In the genomic region with DNA sequence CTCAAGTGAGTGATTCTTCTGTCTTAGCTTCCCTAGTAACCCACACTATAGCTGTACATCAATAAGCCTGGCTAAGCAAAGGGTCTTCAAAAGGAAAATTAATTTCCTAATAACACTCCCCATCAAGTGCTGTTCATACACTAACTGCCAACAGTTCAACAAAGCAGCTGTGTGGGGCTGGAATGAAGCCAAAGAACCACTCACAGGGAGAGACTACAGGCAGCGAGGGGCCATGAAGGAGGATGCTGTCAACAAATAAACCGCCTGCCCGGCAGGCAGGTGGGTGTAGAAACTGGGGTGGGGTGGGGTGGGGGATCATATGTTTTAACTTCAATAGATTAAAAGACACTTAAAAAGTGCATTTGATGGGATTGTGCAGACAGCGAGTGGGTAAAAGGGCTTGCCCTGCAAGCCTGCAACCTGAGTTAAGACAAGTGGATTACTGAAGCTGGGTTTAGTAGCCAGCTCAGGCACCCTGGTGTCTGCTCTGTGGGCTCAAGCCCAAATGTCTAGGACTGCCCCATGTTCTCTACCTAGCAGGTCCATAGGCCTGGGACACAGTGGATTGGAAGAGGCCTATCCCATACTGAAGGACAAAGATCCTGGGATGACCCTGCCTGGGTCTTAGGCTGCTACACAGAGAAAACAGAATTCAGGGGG, we compare ENCODE assay signal across 8 mouse cellular contexts. TPM values are rescaled to one million over a fixed set of nuclear protein-coding genes. Genes with fewer than 3 reads are reported as not detected.
DNase-seq lines count a peak whose midpoint lies in the region; ATAC-seq and TF ChIP-seq lines count a peak whose summit lies in the region.

No protein-coding gene starts in this region.

- no peak overlapping the region for H3K9ac ChIP-seq in lung, embryonic 14.5 days
- H3K9ac ChIP-seq in limb, embryonic 14.5 days (ENCODE audit: low read depth, low read length, severe bottlenecking): no peak overlapping the region

- intact Hi-C loops in gastrocnemius, adult 2 months (cut with DNase I): loop anchor here (5.0 kb wide), 1 partner anchor 40 kb away; no protein-coding TSS in a partner anchor

- peak overlapping the region; percentile 5; the same call in 1 of the 2 replicates for H3K27ac ChIP-seq in lung, embryonic 14.5 days (ENCODE audit: low read depth)
- no peak overlapping the region for H3K27ac ChIP-seq in limb, embryonic 14.5 days (replicated peaks; ENCODE audit: low read depth, low read length)
- H3K27ac ChIP-seq in gastrocnemius, adult 2 months: no peak overlapping the region

- H3K4me2 ChIP-seq in lung, embryonic 14.5 days: no peak overlapping the region
- H3K4me2 ChIP-seq in limb, embryonic 14.5 days (replicated peaks; ENCODE audit: low read depth, low read length, severe bottlenecking): no peak overlapping the region

- no peak overlapping the region for H3K4me3 ChIP-seq in lung, embryonic 14.5 days (ENCODE audit: low read depth, low read length)
- no peak overlapping the region for H3K4me3 ChIP-seq in limb, embryonic 14.5 days (replicated peaks; ENCODE audit: low read length)
- H3K4me3 ChIP-seq in gastrocnemius, adult 2 months: no peak overlapping the region

- H3K36me3 ChIP-seq in lung, embryonic 14.5 days (ENCODE audit: insufficient read depth): no peaks in the 10 kb centered on the region
- no peaks in the 10 kb centered on the region for H3K36me3 ChIP-seq in limb, embryonic 14.5 days (ENCODE audit: control insufficient read depth, insufficient read depth, low read length)

- TF ChIP-seq CTCF in lung, embryonic 14.5 days (IDR thresholded peaks at IDR 0.05; ENCODE audit: low read depth): no peak
- TF ChIP-seq CTCF in gastrocnemius, adult 2 months (IDR thresholded peaks at IDR 0.05): no peak

- peaks cover 21% of the 10 kb centered on the region for H3K4me1 ChIP-seq in lung, embryonic 14.5 days (ENCODE audit: insufficient read depth)
- H3K4me1 ChIP-seq in limb, embryonic 14.5 days (ENCODE audit: control insufficient read depth, insufficient read depth, low read length): peaks cover 17% of the 10 kb centered on the region

- TF ChIP-seq POLR2A in limb, embryonic 14.5 days (IDR thresholded peaks at IDR 0.05; ENCODE audit: borderline replicate concordance, extremely low read depth, insufficient read depth, insufficient read length): no peak

- peak; percentile 66; the same call in 1 of the 2 replicates for ATAC-seq in lung, embryonic 14.5 days (ENCODE audit: insufficient read depth)
- no peak for ATAC-seq in limb, embryonic 14.5 days (ENCODE audit: low FRiP score, low read depth)

- H3K9me3 ChIP-seq in lung, embryonic 14.5 days (ENCODE audit: low read depth, low read length): no peaks in the 10 kb centered on the region
- no peaks in the 10 kb centered on the region for H3K9me3 ChIP-seq in limb, embryonic 14.5 days (ENCODE audit: control insufficient read depth, low read length)

- DNase-seq in cerebellum, postnatal 14 days: peak; percentile 61 to 64
- no peak for DNase-seq in cerebellum, postnatal 36 days
- DNase-seq in lung, embryonic 14.5 days: peak; percentile 88
- DNase-seq in lung, postnatal 25 days (ENCODE audit: low spot score): no peak
- peak; percentile 55 for DNase-seq in limb, embryonic 14.5 days (ENCODE audit: low spot score)
- peak; percentile 54 to 62 for DNase-seq in thymus, postnatal 10 days (ENCODE audit: low spot score in 2 of 2)
- DNase-seq in right cerebral cortex, adult 2 months (ENCODE audit: low spot score in 2 of 2): no peak
- no peak for DNase-seq in gastrocnemius, adult 2 months

- H3K27me3 ChIP-seq in lung, embryonic 14.5 days (ENCODE audit: insufficient read depth, low read length): no peaks in the 10 kb centered on the region
- no peaks in the 10 kb centered on the region for H3K27me3 ChIP-seq in limb, embryonic 14.5 days (ENCODE audit: control insufficient read depth, insufficient read depth, low read length)

- WGBS in lung, embryonic 14.5 days: 15% methylated on average over 4 of the region's 4 CpGs
- 18% methylated on average over 4 of the region's 4 CpGs for WGBS in limb, embryonic 14.5 days

RNA-seq across cellular contexts. Expression of a gene that starts 35.8 kb away (rescaled TPM):
- 0.21 and 0.38 TPM in 2 replicates for polyA plus RNA-seq in lung, embryonic 14.5 days (2014; fragmentation: Nextera tagmentation; extraction: Ambion mirVana)
- 1.7 and 2.4 TPM in 2 replicates for polyA plus RNA-seq in limb, embryonic 14.5 days (2012; rRNA removed)
- polyA plus RNA-seq in limb, embryonic 14.5 days (2014; fragmentation: Nextera tagmentation; extraction: Ambion mirVana): 0.83 and 0.95 TPM in 2 replicates
- under 1 TPM; 0.36 to 0.64 TPM for total RNA-seq in gastrocnemius, adult 2 months (2021)

RNA-seq across cellular contexts. Expression of a gene that starts 36.0 kb away (rescaled TPM):
- polyA plus RNA-seq in lung, embryonic 14.5 days (2014; fragmentation: Nextera tagmentation; extraction: Ambion mirVana): not detected in 2 replicates
- 0.04 TPM in 2 replicates for polyA plus RNA-seq in limb, embryonic 14.5 days (2012; rRNA removed)
- polyA plus RNA-seq in limb, embryonic 14.5 days (2014; fragmentation: Nextera tagmentation; extraction: Ambion mirVana): not detected in 2 replicates
- not detected for total RNA-seq in gastrocnemius, adult 2 months (2021)

Comparison
In these comparisons a context has a peak if more than half of its experiments do, and no peak if none do; other contexts are left out.
1. DNase-seq: peak in cerebellum, postnatal 14 days (2 of 2), lung, embryonic 14.5 days (single experiment), limb, embryonic 14.5 days (single experiment) and thymus, postnatal 10 days (2 of 2); none in cerebellum, postnatal 36 days (0 of 2), lung, postnatal 25 days (single experiment), right cerebral cortex, adult 2 months (0 of 2) and gastrocnemius, adult 2 months (single experiment).